Mouse (Mus musculus) heart, embryonic 14.5 days (tissue): ENCODE results near the gene Atg16l2. TPM values are rescaled to one million over a fixed set of nuclear protein-coding genes. Genes with fewer than 3 reads are reported as not detected.

Source experiments
- ATAC-seq: fragments of 200-750 bp; cut with Nextera tagmentation; 2 replicates; pipeline ENCODE4 v1.8.0; 2017; ENCODE audit warnings: low read depth, moderate TSS enrichment; ENCODE audit not compliant: insufficient number of reproducible peaks, insufficient read depth, low FRiP score
- H3K27ac ChIP-seq, 2 experiments: fragments of 200-500 bp in 1 of 2; fragments of 300-500 bp in 1 of 2; sonication (generic) in 1 of 2; replicated peaks in 1 of 2; 2 replicates each; pipeline ENCODE4 v1.5.1; 2012 to 2014; ENCODE audit warnings: low read depth in 2 of 2, low read length in 2 of 2, control low read depth in 1 of 2, mild to moderate bottlenecking in 1 of 2, mixed read lengths in 1 of 2; ENCODE audit not compliant: control insufficient read depth in 1 of 2, insufficient read depth in 1 of 2
- H3K27me3 ChIP-seq: fragments of 300-500 bp; sonication (generic); 2 replicates; pipeline ENCODE4 v1.6.1; 2014; ENCODE audit warnings: mild to moderate bottlenecking, low read length, control low read depth; ENCODE audit not compliant: control insufficient read depth, insufficient read depth
- H3K36me3 ChIP-seq: fragments of 300-500 bp; sonication (generic); 2 replicates; pipeline ENCODE4 v1.6.1; 2014; ENCODE audit warnings: mild to moderate bottlenecking, control low read depth, low read length, mixed read lengths; ENCODE audit not compliant: control insufficient read depth, insufficient read depth
- H3K4me1 ChIP-seq, 2 experiments: fragments of 200-500 bp in 1 of 2; fragments of 300-500 bp in 1 of 2; sonication (generic) in 1 of 2; 2 replicates each; pipeline ENCODE4 v1.6.1; 2012 to 2014; ENCODE audit warnings: low read length in 2 of 2, control low read depth in 1 of 2, mixed read lengths in 1 of 2; ENCODE audit not compliant: control insufficient read depth in 2 of 2, insufficient read depth in 2 of 2
- H3K4me2 ChIP-seq: fragments of 300-500 bp; sonication (generic); 2 replicates; pipeline ENCODE4 v1.6.1; 2014; ENCODE audit warnings: mild to moderate bottlenecking, low read length
- H3K4me3 ChIP-seq, 2 experiments: fragments of 200-500 bp in 1 of 2; fragments of 300-500 bp in 1 of 2; sonication (generic) in 1 of 2; 2 replicates each; pipeline ENCODE4 v1.5.1; 2012 to 2014; ENCODE audit warnings: low read length in 2 of 2, mild to moderate bottlenecking in 2 of 2, control low read depth in 1 of 2, low read depth in 1 of 2, moderate library complexity in 1 of 2; ENCODE audit not compliant: control insufficient read depth in 1 of 2, insufficient read depth in 1 of 2
- H3K9ac ChIP-seq: fragments of 300-500 bp; sonication (generic); 2 replicates; pipeline ENCODE4 v1.6.1; 2014; ENCODE audit warnings: mild to moderate bottlenecking, low read length
- H3K9me3 ChIP-seq: fragments of 300-500 bp; sonication (generic); 2 replicates; pipeline ENCODE4 v1.6.1; 2016; ENCODE audit warnings: low read length, control low read depth; ENCODE audit not compliant: control insufficient read depth
- WGBS: fragments of 180-500 bp; shearing (Covaris S2); extraction: QIAGEN DNeasy Blood & Tissue Kit; methylation state at CpG from one replicate; pipeline ENCODE4 v1.1.7; 2014; 5-methylcytosine and 5-hydroxymethylcytosine counted together
- polyA plus RNA-seq: library from polyadenylated mRNA; unstranded; fragments of >200 nt; fragmentation: Nextera tagmentation; extraction: Ambion mirVana; gene quantifications from 2 replicates; pipeline ENCODE4 v1.2.1, GENCODE M21; 2014

Atg16l2 gene
- polyA plus RNA-seq, 1 experiment from 2014 or later: 21.3 TPM

DNA sequence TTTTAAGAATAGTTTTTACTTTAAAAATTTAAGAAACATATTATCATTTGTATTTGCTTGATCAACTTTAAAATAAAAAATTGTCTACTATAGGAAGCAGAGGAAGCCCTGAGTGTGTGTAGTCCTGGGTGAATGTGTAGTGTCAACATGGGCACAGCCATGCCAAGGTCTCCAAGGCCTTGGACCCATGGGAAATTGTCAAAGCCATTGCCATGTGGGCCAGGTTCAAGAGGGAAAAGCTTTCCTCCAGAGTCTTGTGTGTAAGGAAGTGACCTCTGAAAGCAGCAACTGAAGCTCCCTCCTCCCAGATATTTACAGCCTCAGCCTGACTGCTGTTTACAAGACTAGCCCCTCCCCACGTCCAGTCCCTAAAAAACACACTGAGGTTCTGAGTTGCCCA is 72.7 kb downstream of the Atg16l2 start:
- Histone ChIP-seq H3K9me3 (no peaks in the 10 kb centered on the region), H3K4me2 (no peak overlapping the region), H3K27me3 (no peaks in the 10 kb centered on the region), H3K9ac (no peak overlapping the region), H3K4me3 (no peak overlapping the region), H3K36me3 (0 out of 2 replicates have a peak, but pooled peaks cover 3% of the 10 kb centered on the region), H3K27ac (no peak overlapping the region), H3K4me1 (peaks cover 3 to 7% of the 10 kb centered on the region in 2 experiments; a peak in 3 of 4 replicates)
- WGBS: 85% methylated on average over 1 of the region's 1 CpGs
- ATAC-seq: no peak

DNA sequence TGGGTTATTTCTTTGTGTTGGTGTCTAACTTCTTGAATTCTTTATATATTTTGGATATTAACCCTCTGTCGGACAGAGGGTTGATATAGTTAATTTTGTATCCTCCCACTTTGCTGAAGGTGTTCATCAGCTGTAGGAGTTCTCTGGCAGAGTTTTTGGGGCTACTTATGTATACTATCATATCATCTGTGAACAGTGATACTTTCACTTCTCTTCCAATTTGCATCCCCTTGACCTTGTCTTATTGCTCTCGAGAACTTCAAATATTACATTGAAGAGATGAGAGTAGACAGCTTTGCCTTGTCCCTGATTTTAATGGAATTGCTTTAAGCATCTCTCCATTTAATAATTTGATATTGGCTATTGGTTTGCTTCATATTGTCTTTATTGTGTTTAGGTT is 78.5 kb downstream of the Atg16l2 start:
- no peaks in the 10 kb centered on the region for H3K4me1 ChIP-seq
- no peaks in the 10 kb centered on the region for H3K9me3 ChIP-seq
- H3K4me2 ChIP-seq: no peak overlapping the region
- no peak overlapping the region for H3K9ac ChIP-seq
- 90% methylated on average over 2 of the region's 2 CpGs for WGBS
- no peaks in the 10 kb centered on the region for H3K36me3 ChIP-seq
- no peak overlapping the region for H3K27ac ChIP-seq
- H3K4me3 ChIP-seq: no peak overlapping the region
- no peaks in the 10 kb centered on the region for H3K27me3 ChIP-seq
- no peak for ATAC-seq

- WGBS: 86% methylated on average over 2 of the region's 2 CpGs
Observed at GRCm38 (mm10) chr7:101216724-101217123, 85.3 kb downstream of the Atg16l2 start.

DNA sequence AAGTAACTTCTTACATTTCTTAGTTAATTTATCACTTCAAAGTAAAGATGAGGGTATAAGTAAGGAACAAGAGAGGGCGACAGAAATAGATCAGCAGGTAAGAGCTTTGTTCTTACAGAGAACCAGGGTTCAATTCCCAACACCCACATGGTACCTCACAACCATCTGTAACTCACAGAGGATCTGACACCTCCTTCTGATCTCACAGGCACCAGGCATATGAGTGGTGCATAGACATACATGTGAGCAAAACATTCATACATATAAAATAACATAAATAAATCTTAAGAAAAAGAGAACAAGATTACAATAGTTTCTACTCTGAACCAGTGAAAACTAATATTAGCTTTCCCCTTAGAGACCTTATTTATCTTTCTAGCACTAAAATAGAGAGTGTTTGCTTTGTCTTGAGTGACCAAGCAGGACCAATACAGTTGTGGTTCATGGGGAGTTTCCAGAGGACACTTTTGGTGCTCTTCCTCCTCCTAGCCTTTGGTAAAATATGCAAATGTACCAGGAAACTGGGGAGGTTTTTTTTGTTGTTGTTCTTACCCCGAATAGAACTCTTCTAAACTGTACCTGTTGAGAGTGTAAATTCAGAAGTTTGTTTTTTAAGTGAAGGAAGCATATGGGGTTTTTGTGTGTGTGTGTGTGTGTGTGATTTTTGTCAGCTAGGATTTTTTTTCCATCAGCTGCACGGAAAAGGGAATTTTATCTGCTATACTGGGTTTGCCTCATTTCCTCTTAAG is 88.4 kb downstream of the Atg16l2 start:
- no peak for ATAC-seq
- Histone ChIP-seq H3K9me3 (no peaks in the 10 kb centered on the region), H3K9ac (no peak overlapping the region), H3K4me3 (no peak overlapping the region), H3K27ac (no peak overlapping the region), H3K4me1 (no peaks in the 10 kb centered on the region), H3K27me3 (no peaks in the 10 kb centered on the region), H3K4me2 (no peak overlapping the region), H3K36me3 (peaks cover 4% of the 10 kb centered on the region; the same call in 1 of the 2 replicates)
- 69% methylated on average over 3 of the region's 3 CpGs for WGBS

More at GRCm38 (mm10) chr7:101216724-101217123, 85.3 kb downstream of the Atg16l2 start:
- H3K27me3 ChIP-seq: no peaks in the 10 kb centered on the region
- H3K4me1 ChIP-seq: no peaks in the 10 kb centered on the region
- no peak overlapping the region for H3K4me3 ChIP-seq
- no peak for ATAC-seq
- no peak overlapping the region for H3K4me2 ChIP-seq
- no peak overlapping the region for H3K9ac ChIP-seq
- H3K9me3 ChIP-seq: no peaks in the 10 kb centered on the region
- H3K27ac ChIP-seq: no peak overlapping the region
- peaks cover 4% of the 10 kb centered on the region; the same call in 1 of the 2 replicates for H3K36me3 ChIP-seq

Other genes with a start within 250 kb of the Atg16l2 start
- 18.0 and 18.6 TPM in 2 replicates for gene Fchsd2, start 209.4 kb downstream of the Atg16l2 start, polyA plus RNA-seq
- gene Stard10, start 14.8 kb upstream of the Atg16l2 start, polyA plus RNA-seq: 41.9 and 61.7 TPM in 2 replicates
- gene Arap1, start 45.8 kb upstream of the Atg16l2 start, polyA plus RNA-seq: 26.7 and 29.2 TPM in 2 replicates
- gene Gm45837, start 108.6 kb upstream of the Atg16l2 start, polyA plus RNA-seq: 0.26 TPM in 1 of 2 replicates, not detected in the other
- gene Pde2a, start 119.4 kb upstream of the Atg16l2 start, polyA plus RNA-seq: 12.9 and 13.8 TPM in 2 replicates